Mouse (Mus musculus) liver, adult 10 weeks (tissue): Measurements from ENCODE around the gene Atp10a. TPM values are rescaled to one million over a fixed set of nuclear protein-coding genes. Genes with fewer than 3 reads are reported as not detected.

Source experiments
- polyA plus RNA-seq: library from polyadenylated mRNA; stranded (reverse); fragments of 350-450 nt; fragmentation: Illumina TruSeq; extraction: RNeasy Lipid Tissue Mini Kit (QIAGEN cat#74804); gene quantifications from one replicate; pipeline ENCODE4 v1.2.3, GENCODE M21; 2014; ENCODE audit warnings: low read depth, low replicate concordance

The Atp10a gene
- polyA plus RNA-seq, result 0.16 TPM

DNA sequence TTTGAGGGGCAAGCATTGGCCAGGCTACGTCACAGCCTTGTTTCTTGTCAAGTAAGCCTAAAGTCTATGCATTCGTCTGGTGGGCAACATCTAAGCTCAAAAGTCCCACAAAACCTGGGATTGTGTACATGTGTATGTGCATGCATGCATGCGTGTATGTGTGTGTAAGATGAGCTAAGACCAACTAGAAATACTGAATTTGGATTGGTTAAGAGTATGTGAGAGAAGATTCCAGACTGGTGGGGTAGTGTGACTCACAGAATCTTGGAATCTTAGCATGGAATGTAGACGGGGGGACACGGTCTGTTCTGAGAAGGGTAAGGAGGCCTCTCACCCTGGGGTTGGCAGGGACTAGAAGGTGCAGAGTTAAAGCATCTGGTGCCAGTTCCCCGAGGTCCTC lies at the start of gene Atp10a:
TSS of gene Atp10a (plus strand) at position 301 of the 400 bp plus-strand sequence.

